Mouse (Mus musculus) forebrain, embryonic 10.5 days (tissue): ENCODE measurements around the gene Pik3ca. TPM values are rescaled to one million over a fixed set of nuclear protein-coding genes. Genes with fewer than 3 reads are reported as not detected.
"Not testable (repeated sequence)": the region's sequence is repeated elsewhere in the genome, so short reads cannot be mapped to it uniquely, and the experiment has no call there.

Source experiments
- DNase-seq: peaks from one replicate; pipeline ENCODE4 v3.0.0-alpha.2; 2017; ENCODE audit warnings: low spot score; ENCODE audit errors: extremely low spot score
- H3K27ac ChIP-seq: fragments of 300-500 bp; sonication (generic); 2 replicates; pipeline ENCODE4 v1.5.1; 2016; ENCODE audit warnings: mild to moderate bottlenecking
- H3K27me3 ChIP-seq: fragments of 300-500 bp; sonication (generic); 2 replicates; pipeline ENCODE4 v1.6.1; 2016; ENCODE audit warnings: mild to moderate bottlenecking; ENCODE audit not compliant: poor library complexity, severe bottlenecking
- H3K36me3 ChIP-seq: fragments of 300-500 bp; sonication (generic); replicated peaks from 2 replicates; pipeline ENCODE4 v1.6.1; 2016; ENCODE audit warnings: mild to moderate bottlenecking, moderate library complexity
- H3K4me1 ChIP-seq: fragments of 300-500 bp; sonication (generic); 2 replicates; pipeline ENCODE4 v1.6.1; 2016
- H3K4me3 ChIP-seq: fragments of 300-500 bp; sonication (generic); 2 replicates; pipeline ENCODE4 v1.5.1; 2016; ENCODE audit warnings: mild to moderate bottlenecking, moderate library complexity
- H3K9me3 ChIP-seq: fragments of 300-500 bp; sonication (generic); 2 replicates; pipeline ENCODE4 v1.6.1; 2016; ENCODE audit warnings: mild to moderate bottlenecking, moderate library complexity
- WGBS: fragments of 180-500 bp; shearing (Covaris S2); methylation state at CpG from one replicate; pipeline ENCODE4 v1.1.7; 2016; 5-methylcytosine and 5-hydroxymethylcytosine counted together
- polyA plus RNA-seq: library from polyadenylated mRNA; unstranded; fragments of >200 nt; fragmentation: Nextera tagmentation; extraction: Ambion mirVana; gene quantifications from 2 replicates; pipeline ENCODE4 v1.2.1, GENCODE M21; 2016

Pik3ca gene
- polyA plus RNA-seq, 1 experiment from 2014 or later: 8.0 TPM

- H3K4me3 ChIP-seq: no peak overlapping the region
- H3K9me3 ChIP-seq: no peaks in the 10 kb centered on the region
- no peaks in the 10 kb centered on the region for H3K36me3 ChIP-seq
- H3K4me1 ChIP-seq: no peaks in the 10 kb centered on the region; the same call in 1 of the 2 replicates
- 86% methylated on average over 6 of the region's 6 CpGs for WGBS
- H3K27me3 ChIP-seq: no peaks in the 10 kb centered on the region
- DNase-seq: no peak
- no peak overlapping the region for H3K27ac ChIP-seq
Observed at GRCm38 (mm10) chr3:32406804-32407203, 9.3 kb downstream of the Pik3ca start.

DNA sequence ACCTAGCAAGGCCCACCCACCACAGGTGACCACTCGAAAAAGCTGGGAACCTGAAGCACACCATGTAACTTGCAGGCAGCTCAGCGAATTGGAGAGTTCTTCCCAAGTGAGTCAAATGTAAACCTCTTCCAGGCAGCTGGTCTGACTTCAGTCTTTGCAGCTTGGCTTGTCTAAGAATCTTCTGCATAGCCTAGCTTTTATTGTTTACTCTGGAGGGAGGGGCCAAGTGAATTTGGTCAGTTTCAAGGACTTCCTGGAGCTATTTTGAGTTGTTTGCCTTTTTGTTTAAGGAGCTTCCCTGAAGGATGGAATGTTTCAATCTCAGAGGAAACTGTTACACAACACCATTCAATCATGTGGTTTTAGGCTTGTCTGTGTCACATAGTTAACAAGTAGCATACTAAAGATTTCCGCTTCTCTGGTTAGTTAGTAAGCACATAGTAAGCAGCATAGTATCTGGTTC lies 11.4 kb downstream of the Pik3ca start:
- DNase-seq: no peak
- no peaks in the 10 kb centered on the region for H3K27me3 ChIP-seq
- WGBS: 95% methylated on average over 3 of the region's 3 CpGs

DNA sequence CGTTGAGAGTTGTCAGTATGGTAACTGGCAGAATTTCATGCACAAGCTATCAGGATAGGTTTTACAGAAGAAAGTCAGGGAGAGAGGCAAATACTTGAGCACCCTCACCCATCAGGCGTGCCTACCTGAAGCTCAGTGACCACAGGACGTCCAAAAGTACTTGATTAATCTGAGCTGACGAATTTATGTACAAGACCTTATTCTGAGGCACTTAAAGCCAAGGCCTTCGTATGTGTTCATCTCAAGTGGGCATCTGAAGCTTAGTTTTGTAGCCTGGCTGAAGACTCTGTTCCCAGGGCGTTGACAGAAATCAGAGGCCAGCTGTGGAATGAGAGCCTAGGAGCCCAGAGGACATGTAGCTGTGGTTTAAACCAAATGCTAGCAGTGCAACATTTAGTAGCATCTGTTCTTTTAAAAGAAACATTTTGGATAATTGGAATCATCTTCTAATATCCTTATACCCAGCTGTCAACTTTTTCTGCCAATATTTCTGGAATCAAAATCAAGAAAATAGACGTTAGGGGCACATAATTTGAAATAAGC lies 15.1 kb downstream of the Pik3ca start:
- no peak for DNase-seq
- Histone ChIP-seq H3K9me3 (no peaks in the 10 kb centered on the region), H3K36me3 (peaks cover 2% of the 10 kb centered on the region; the same call in 1 of the 2 replicates), H3K27me3 (no peaks in the 10 kb centered on the region), H3K4me3 (no peak overlapping the region), H3K27ac (no peak overlapping the region), H3K4me1 (0 out of 2 replicates have a peak, but pooled peaks cover 11% of the 10 kb centered on the region)
- 88% methylated on average over 7 of the region's 7 CpGs for WGBS

More for the DNA sequence above, 11.4 kb downstream of the Pik3ca start:
- Histone ChIP-seq H3K9me3 (no peaks in the 10 kb centered on the region), H3K36me3 (no peaks in the 10 kb centered on the region), H3K4me1 (no peaks in the 10 kb centered on the region; the same call in 1 of the 2 replicates), H3K27ac (no peak overlapping the region), H3K4me3 (no peak overlapping the region)

DNA sequence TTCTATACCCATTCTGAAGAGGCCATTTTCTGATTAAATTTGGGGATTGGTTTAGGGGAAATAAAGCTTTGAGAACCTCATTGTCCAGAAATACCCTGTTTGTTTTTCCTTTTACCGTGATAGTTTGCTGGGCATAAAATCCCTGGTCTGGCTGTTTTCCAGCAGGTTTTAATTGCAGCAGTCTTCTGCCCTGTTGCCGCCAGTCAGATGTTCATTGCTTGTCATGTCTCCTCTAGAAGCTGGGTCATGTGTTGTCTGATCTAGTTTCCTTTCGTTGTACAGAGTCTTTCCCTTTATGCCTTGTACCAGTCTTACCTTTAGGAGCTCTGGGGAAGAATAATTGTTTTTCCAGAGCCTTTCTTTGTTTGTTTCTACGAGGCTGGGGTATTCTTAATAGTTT lies 16.9 kb downstream of the Pik3ca start:
- Histone ChIP-seq H3K27me3 (no peaks in the 10 kb centered on the region), H3K27ac (no peak overlapping the region), H3K9me3 (no peaks in the 10 kb centered on the region), H3K4me3 (no peak overlapping the region), H3K36me3 (peaks cover 7% of the 10 kb centered on the region; the same call in 1 of the 2 replicates), H3K4me1 (0 out of 2 replicates have a peak, but pooled peaks cover 11% of the 10 kb centered on the region)
- WGBS: 79% methylated on average over 4 of the region's 4 CpGs
- no peak for DNase-seq

- H3K27me3 ChIP-seq: no peaks in the 10 kb centered on the region
- H3K27ac ChIP-seq: no peak overlapping the region
- peaks cover 7% of the 10 kb centered on the region; the same call in 1 of the 2 replicates for H3K36me3 ChIP-seq
- 86% methylated on average over 3 of the region's 3 CpGs for WGBS
- DNase-seq: no peak
- H3K4me1 ChIP-seq: 0 out of 2 replicates have a peak, but pooled peaks cover 11% of the 10 kb centered on the region
- no peaks in the 10 kb centered on the region for H3K9me3 ChIP-seq
- H3K4me3 ChIP-seq: no peak overlapping the region
Observed at GRCm38 (mm10) chr3:32415370-32416309, 18.2 kb downstream of the Pik3ca start.

DNA sequence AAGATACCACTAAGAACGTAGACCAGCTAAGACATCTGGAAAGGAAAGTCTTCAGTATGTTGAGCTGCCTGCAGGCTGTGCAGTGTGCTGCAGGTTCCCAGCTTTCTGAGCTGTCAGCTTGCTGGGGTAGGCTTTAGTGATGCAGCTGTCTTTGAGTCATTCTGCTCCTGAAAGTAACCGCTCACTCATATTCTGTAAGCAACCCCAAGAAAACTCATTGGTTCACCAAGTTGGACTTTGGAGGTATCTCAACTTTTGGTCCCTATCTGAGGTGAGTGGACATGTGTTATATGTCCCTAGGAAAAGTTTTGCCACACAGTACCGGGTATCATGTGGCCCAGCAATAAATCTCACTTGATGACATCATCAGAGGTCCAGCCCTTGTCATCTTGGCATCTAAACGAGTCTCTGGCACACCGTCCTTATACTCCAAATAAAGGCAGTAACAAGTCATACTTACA lies 20.3 kb downstream of the Pik3ca start:
- 0 out of 2 replicates have a peak, but pooled peaks cover 11% of the 10 kb centered on the region for H3K4me1 ChIP-seq
- H3K36me3 ChIP-seq: peaks cover 7% of the 10 kb centered on the region; the same call in 1 of the 2 replicates
- H3K9me3 ChIP-seq: no peaks in the 10 kb centered on the region; the same call in 1 of the 2 replicates
- no peaks in the 10 kb centered on the region for H3K27me3 ChIP-seq
- no peak overlapping the region for H3K4me3 ChIP-seq
- H3K27ac ChIP-seq: no peak overlapping the region
- no peak for DNase-seq
- 96% methylated on average over 5 of the region's 5 CpGs for WGBS

DNA sequence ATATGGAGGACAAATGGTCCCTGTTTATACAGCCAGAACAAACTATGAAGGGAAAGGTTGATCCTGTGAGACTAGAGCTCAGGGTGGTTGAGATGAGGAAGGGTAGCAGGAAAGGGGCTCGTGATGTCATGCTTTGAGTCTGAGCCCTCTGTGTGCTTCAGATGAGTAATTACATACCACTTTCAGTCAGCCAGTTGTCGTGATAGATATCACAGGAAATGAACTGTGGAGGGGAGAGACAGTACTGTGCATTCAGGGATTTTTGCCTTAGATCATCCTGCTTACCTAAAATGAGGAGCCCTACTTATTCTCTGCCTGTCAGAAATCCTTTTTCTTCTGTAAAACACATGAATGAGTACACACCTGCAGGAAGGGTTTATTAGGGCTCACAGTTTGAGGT lies 22.4 kb downstream of the Pik3ca start:
- Histone ChIP-seq H3K36me3 (peaks cover 18% of the 10 kb centered on the region), H3K4me3 (no peak overlapping the region), H3K27me3 (no peaks in the 10 kb centered on the region), H3K27ac (no peak overlapping the region), H3K9me3 (peaks cover 5% of the 10 kb centered on the region; the same call in 1 of the 2 replicates), H3K4me1 (0 out of 2 replicates have a peak, but pooled peaks cover 4% of the 10 kb centered on the region)
- no peak for DNase-seq
- WGBS: 75% methylated on average over 2 of the region's 2 CpGs

DNA sequence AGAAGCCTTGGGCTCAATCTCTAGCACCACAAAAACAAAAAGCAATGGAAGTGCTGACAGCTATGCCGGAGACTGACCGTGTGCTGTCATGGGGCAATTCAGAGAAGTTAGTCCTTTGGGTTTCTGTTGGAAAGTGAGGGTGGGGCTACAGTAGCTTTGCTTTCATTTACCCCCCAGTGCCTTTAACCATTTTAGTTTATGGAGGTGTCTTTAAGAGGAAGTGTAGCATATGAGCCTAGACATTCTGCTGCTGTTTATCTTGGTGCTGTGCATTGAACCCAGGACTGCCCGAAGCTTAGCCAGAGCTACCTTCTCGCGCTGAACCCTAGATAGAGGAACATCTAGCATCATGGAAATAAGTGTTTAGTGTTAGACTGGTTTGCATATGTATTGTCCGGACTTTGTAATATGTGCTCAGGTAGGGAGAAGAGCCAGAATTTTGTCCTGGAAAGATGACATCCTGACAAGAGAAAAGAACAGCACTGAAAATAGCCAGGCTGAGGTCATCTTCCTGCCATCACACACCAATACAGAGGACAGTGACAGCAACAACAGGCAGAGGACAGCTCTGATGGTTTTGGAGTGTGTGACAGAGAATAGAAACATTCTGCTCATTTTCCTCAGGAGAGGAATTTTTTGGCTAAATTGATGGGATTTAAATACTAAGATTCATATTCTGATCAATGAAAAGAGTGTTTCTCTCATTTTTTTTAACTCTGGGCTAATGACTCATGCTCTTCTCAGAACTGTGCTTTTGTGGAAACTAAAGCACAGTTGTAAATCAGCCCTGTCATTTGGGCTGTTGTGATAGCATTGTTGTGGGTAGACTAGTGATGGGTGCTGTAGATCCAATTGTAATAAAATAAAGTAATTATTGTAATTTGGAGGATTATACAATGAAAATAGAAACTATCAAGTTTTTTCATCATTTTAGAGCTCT lies 23.9 kb downstream of the Pik3ca start:
- H3K27me3 ChIP-seq: no peaks in the 10 kb centered on the region
- no peaks in the 10 kb centered on the region for H3K4me1 ChIP-seq
- peaks cover 22% of the 10 kb centered on the region for H3K36me3 ChIP-seq
- H3K27ac ChIP-seq: no peak overlapping the region
- no peak overlapping the region for H3K4me3 ChIP-seq
- 93% methylated on average over 6 of the region's 6 CpGs for WGBS
- H3K9me3 ChIP-seq: peaks cover 5% of the 10 kb centered on the region; the same call in 1 of the 2 replicates
- no peak for DNase-seq

GRCm38 (mm10) chr3:32427695-32428094 lies 30.2 kb downstream of the Pik3ca start:
- Histone ChIP-seq H3K27ac (no peak overlapping the region), H3K4me1 (no peaks in the 10 kb centered on the region), H3K9me3 (peaks cover 5% of the 10 kb centered on the region; the same call in 1 of the 2 replicates), H3K4me3 (no peak overlapping the region), H3K36me3 (peaks cover 15% of the 10 kb centered on the region), H3K27me3 (no peaks in the 10 kb centered on the region)
- WGBS: 84% methylated on average over 4 of the region's 4 CpGs
- no peak for DNase-seq

GRCm38 (mm10) chr3:32428361-32428760 lies 30.9 kb downstream of the Pik3ca start:
- Histone ChIP-seq H3K4me1 (no peaks in the 10 kb centered on the region), H3K36me3 (peaks cover 15% of the 10 kb centered on the region), H3K27me3 (no peaks in the 10 kb centered on the region), H3K4me3 (no peak overlapping the region), H3K27ac (no peak overlapping the region), H3K9me3 (peaks cover 5% of the 10 kb centered on the region; the same call in 1 of the 2 replicates)
- DNase-seq: no peak
- WGBS: 92% methylated on average over 3 of the region's 3 CpGs

DNA sequence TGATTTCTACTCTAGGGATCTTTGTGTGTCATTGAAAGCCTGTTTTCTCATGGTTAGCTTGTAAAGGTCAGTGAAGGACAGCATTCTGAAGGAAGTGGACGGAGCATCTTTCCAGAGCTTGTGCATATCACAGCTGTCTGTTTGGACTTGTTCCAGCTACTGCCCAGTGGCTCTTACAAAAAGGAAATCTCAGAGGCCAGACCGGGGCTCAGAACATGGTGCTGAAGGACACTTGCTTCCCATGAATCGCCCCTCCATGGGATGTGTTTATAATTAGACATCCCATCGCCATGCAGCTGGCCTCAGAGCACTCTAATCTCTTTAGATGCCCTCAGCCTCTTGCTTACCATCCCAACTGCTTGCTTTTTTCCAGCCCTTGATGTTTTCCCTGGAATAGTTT lies 31.4 kb downstream of the Pik3ca start:
- 90% methylated on average over 4 of the region's 4 CpGs for WGBS
- no peak overlapping the region for H3K27ac ChIP-seq
- H3K4me3 ChIP-seq: no peak overlapping the region
- H3K27me3 ChIP-seq: no peaks in the 10 kb centered on the region
- H3K9me3 ChIP-seq: peaks cover 4% of the 10 kb centered on the region; the same call in 1 of the 2 replicates
- H3K36me3 ChIP-seq: peaks cover 10% of the 10 kb centered on the region
- no peak for DNase-seq
- no peaks in the 10 kb centered on the region for H3K4me1 ChIP-seq

DNA sequence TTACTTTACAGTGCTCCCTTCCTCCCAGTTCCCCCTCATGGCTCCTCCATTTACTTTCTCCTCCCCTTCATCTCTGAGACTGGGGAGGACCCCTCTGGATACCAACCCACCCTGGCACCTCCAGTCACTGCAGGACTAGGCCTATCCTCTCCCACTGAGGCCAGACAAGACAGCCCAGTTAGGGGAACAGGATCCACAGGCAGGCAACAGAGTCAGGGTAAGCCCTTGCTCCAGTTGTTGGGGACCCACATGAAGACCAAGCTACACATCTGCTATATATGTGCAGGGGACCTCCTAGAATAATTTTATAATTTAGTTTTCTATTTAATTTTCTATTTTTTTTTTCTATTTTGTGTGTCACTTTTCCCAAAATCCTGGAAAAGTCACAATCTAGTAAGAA lies 31.9 kb downstream of the Pik3ca start:
- not testable (repeated sequence) for DNase-seq, H3K27ac ChIP-seq

More for the DNA sequence above, 31.9 kb downstream of the Pik3ca start:
- H3K27me3 ChIP-seq, H3K9me3 ChIP-seq, H3K4me3 ChIP-seq, H3K36me3 ChIP-seq, H3K4me1 ChIP-seq: not testable (repeated sequence)
